In the genomic region with DNA sequence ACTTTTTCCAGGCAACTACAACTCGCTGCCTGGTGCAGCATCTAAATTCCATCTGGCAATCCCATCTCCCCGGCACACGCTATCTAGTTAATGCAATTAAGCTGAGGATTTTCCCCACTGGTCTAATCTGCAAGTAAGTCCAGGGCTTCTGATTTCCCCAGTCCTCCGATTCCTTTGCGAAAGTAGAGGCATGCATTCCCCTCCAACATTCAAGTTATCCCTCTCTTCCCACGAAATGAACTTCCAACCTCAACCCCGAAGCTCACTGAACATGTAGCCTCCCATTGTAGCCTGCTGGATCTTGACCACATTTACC, we compare ENCODE assay signal across 8 mouse cellular contexts. TPM values are rescaled to one million over a fixed set of nuclear protein-coding genes. Genes with fewer than 3 reads are reported as not detected.
A peak's percentile ranks its signal among the peaks of the same experiment; 100 is the strongest.
DNase-seq lines count a peak whose midpoint lies in the region; ATAC-seq lines count a peak whose summit lies in the region.

No protein-coding gene starts in this region.

- H3K9me3 ChIP-seq in forebrain, embryonic 11.5 days (ENCODE audit: control insufficient read depth, low read length): no peaks in the 10 kb centered on the region
- no peaks in the 10 kb centered on the region for H3K9me3 ChIP-seq in limb, embryonic 11.5 days (ENCODE audit: control insufficient read depth, low read length)
- H3K9me3 ChIP-seq in neural tube, embryonic 15.5 days (replicated peaks): no peaks in the 10 kb centered on the region

- intact Hi-C loops in left cerebral cortex, postnatal 4 days (cut with DNase I): loop anchor here (10.0 kb wide), 1 partner anchor 1201 kb away; no protein-coding TSS in a partner anchor

- DNase-seq in left cerebral cortex, postnatal 4 days: peak; percentile 38
- no peak for DNase-seq in left cerebral cortex, adult 9 months (ENCODE audit: low spot score in 2 of 2)
- peak; percentile 59 for DNase-seq in forebrain, embryonic 11.5 days (ENCODE audit: low spot score)
- peak; percentile 53 for DNase-seq in limb, embryonic 11.5 days (ENCODE audit: low spot score)
- DNase-seq in right cerebral cortex, postnatal 14 days: no peak
- DNase-seq in spleen, adult 12 weeks (ENCODE audit: low spot score): no peak
- DNase-seq in gastrocnemius, adult 8-10 months (ENCODE audit: low spot score in 2 of 2): no peak

- H3K4me1 ChIP-seq in forebrain, embryonic 11.5 days (replicated peaks; ENCODE audit: control insufficient read depth, insufficient read depth, low read length): peaks cover 8% of the 10 kb centered on the region; the same call in 1 of the 2 replicates
- peaks cover 10% of the 10 kb centered on the region; the same call in 1 of the 2 replicates for H3K4me1 ChIP-seq in limb, embryonic 11.5 days (ENCODE audit: control insufficient read depth, insufficient read depth, low read length)
- peaks cover 31% of the 10 kb centered on the region for H3K4me1 ChIP-seq in neural tube, embryonic 15.5 days

- H3K9ac ChIP-seq in forebrain, embryonic 11.5 days (ENCODE audit: low read length): peak overlapping the region; percentile 76
- no peak overlapping the region for H3K9ac ChIP-seq in limb, embryonic 11.5 days (ENCODE audit: low read length)
- H3K9ac ChIP-seq in neural tube, embryonic 15.5 days (replicated peaks): peak overlapping the region; percentile 85

- H3K4me2 ChIP-seq in forebrain, embryonic 11.5 days (ENCODE audit: low read depth, low read length, severe bottlenecking): peak overlapping the region; percentile 88
- H3K4me2 ChIP-seq in limb, embryonic 11.5 days (ENCODE audit: low read depth, severe bottlenecking): peak overlapping the region; percentile 73
- peak overlapping the region; percentile 95 for H3K4me2 ChIP-seq in neural tube, embryonic 15.5 days

- 0% methylated on average over 7 of the region's 7 CpGs for WGBS in forebrain, embryonic 11.5 days
- WGBS in limb, embryonic 11.5 days: under 1% methylated on average over 7 of the region's 7 CpGs
- WGBS in neural tube, embryonic 15.5 days: under 1% methylated on average over 7 of the region's 7 CpGs

- no peaks in the 10 kb centered on the region for H3K36me3 ChIP-seq in forebrain, embryonic 11.5 days (ENCODE audit: control insufficient read depth, insufficient read depth, low read length)
- no peaks in the 10 kb centered on the region for H3K36me3 ChIP-seq in limb, embryonic 11.5 days (ENCODE audit: control insufficient read depth, insufficient read depth, low read length)
- H3K36me3 ChIP-seq in neural tube, embryonic 15.5 days: no peaks in the 10 kb centered on the region

- H3K27ac ChIP-seq in forebrain, embryonic 11.5 days (ENCODE audit: low read depth, low read length): 0 out of 2 replicates have a peak overlapping the region, but pooled peaks have one; percentile 48
- no peak overlapping the region for H3K27ac ChIP-seq in limb, embryonic 11.5 days (replicated peaks; ENCODE audit: low read depth, low read length)
- peak overlapping the region; percentile 91 for H3K27ac ChIP-seq in neural tube, embryonic 15.5 days (replicated peaks)

- peaks cover 19% of the 10 kb centered on the region; the same call in 1 of the 2 replicates for H3K27me3 ChIP-seq in forebrain, embryonic 11.5 days (ENCODE audit: control insufficient read depth, insufficient read depth, low read length)
- peaks cover 50% of the 10 kb centered on the region for H3K27me3 ChIP-seq in limb, embryonic 11.5 days (ENCODE audit: control insufficient read depth, insufficient read depth, low read length)
- 0 out of 2 replicates have a peak, but pooled peaks cover 4% of the 10 kb centered on the region for H3K27me3 ChIP-seq in neural tube, embryonic 15.5 days (replicated peaks)

- peak overlapping the region; percentile 47 for H3K4me3 ChIP-seq in forebrain, embryonic 11.5 days (ENCODE audit: low read depth, low read length)
- peak overlapping the region; percentile 39 for H3K4me3 ChIP-seq in limb, embryonic 11.5 days (ENCODE audit: low read depth, low read length)
- H3K4me3 ChIP-seq in neural tube, embryonic 15.5 days (replicated peaks): peak overlapping the region; percentile 57

- no peak for ATAC-seq in forebrain, embryonic 11.5 days (replicated peaks; ENCODE audit: low FRiP score)
- ATAC-seq in limb, embryonic 11.5 days (ENCODE audit: insufficient number of reproducible peaks, low FRiP score, low TSS enrichment, low read depth): no peak
- ATAC-seq in neural tube, embryonic 15.5 days (ENCODE audit: low FRiP score): no peak

RNA-seq across cellular contexts. Expression of a gene that starts 25.3 kb away (rescaled TPM):
- total RNA-seq in left cerebral cortex, postnatal 4 days (2021): 100 to 1,000 TPM; 172 to 173 TPM
- polyA plus RNA-seq in forebrain, embryonic 11.5 days (2014; fragmentation: Nextera tagmentation; extraction: Ambion mirVana): 76.1 and 87.1 TPM in 2 replicates
- polyA plus RNA-seq in limb, embryonic 11.5 days (2014; fragmentation: Nextera tagmentation; extraction: Ambion mirVana): 4.2 and 4.5 TPM in 2 replicates
- polyA plus RNA-seq in neural tube, embryonic 15.5 days (2015; fragmentation: Nextera tagmentation; extraction: Ambion mirVana): 130 and 158 TPM in 2 replicates
- total RNA-seq in gastrocnemius, adult 8-10 months (2022): under 1 TPM in 1 of 4 experiments, not detected in 3; 0.19 TPM

Comparison
In these comparisons a context has a peak if more than half of its experiments do, and no peak if none do; other contexts are left out.
1. DNase-seq: peak in left cerebral cortex, postnatal 4 days (single experiment), forebrain, embryonic 11.5 days (single experiment) and limb, embryonic 11.5 days (single experiment); none in left cerebral cortex, adult 9 months (0 of 2), right cerebral cortex, postnatal 14 days (single experiment), spleen, adult 12 weeks (single experiment) and gastrocnemius, adult 8-10 months (0 of 2).
2. RNA of a gene that starts 25.3 kb away (polyA plus RNA-seq): 130 to 158 TPM in neural tube, embryonic 15.5 days and 76.1 to 87.1 TPM in forebrain, embryonic 11.5 days; 4.2 to 4.5 TPM in limb, embryonic 11.5 days; every median in the first group is over 10 times any median in the second.
3. Peak in every context shown above with its lines, with median percentiles within 50 percentile points of each other: H3K4me2 ChIP-seq and H3K4me3 ChIP-seq.